Mouse (Mus musculus) erythroblast, embryonic 14.5 days (primary cell): ENCODE data around the gene Casr.

Experiments used
- GATA1 ChIP-seq: IDR thresholded peaks from 2 replicates; pipeline ENCODE4 v1.6.1; 2012; ENCODE audit warnings: low read length, inconsistent platforms, mixed read lengths
- TAL1 ChIP-seq: IDR thresholded peaks from 3 replicates; pipeline ENCODE4 v1.6.1; 2012; ENCODE audit warnings: low read length, inconsistent platforms, mixed read lengths

DNA sequence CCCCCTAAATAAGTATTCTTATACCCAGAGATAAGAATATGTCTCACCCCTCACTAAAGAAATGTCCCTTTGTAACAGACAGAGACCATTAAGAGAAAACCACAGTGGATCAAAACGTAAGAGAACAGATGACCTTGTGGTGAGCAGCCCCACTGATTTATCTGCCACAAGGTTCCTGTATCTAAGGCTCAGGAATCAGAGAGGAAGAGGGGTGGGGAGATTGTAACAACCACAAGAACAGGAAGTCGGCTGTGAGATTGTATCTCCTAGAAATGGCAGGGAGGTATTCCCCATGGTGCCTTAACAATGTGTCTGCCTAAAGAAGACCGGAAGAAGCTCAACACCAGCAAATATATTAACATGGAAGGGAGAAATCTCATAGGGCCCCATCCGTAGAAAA is 26.0 kb upstream of the Casr start:
- TF ChIP-seq GATA1, result no peak
- TF ChIP-seq TAL1, result no peak
